Mouse (Mus musculus) MEL (cell line): ENCODE results near the gene Cdh4. TPM values are rescaled to one million over a fixed set of nuclear protein-coding genes. Genes with fewer than 3 reads are reported as not detected.

Experiments
- DNase-seq: peaks from one replicate; pipeline ENCODE4 v3.0.0; 2011; ENCODE audit warnings: low read depth, low spot score
- H3K27ac ChIP-seq: 2 replicates; pipeline ENCODE4 v1.5.1; 2012; ENCODE audit warnings: low read depth, mild to moderate bottlenecking, control low read depth, low read length, moderate library complexity; ENCODE audit not compliant: control insufficient read depth
- H3K27me3 ChIP-seq, 2 experiments: fragments of 150-350 bp in 1 of 2; sonication (generic) in 1 of 2; 2 replicates each; pipeline ENCODE4 v1.6.1; 2012; ENCODE audit warnings: low read length in 2 of 2, mild to moderate bottlenecking in 2 of 2, improper control_type of control experiment in 1 of 2, moderate library complexity in 1 of 2; ENCODE audit not compliant: insufficient read depth in 2 of 2, control insufficient read depth in 1 of 2
- H3K36me3 ChIP-seq, 2 experiments: 2 replicates each; pipeline ENCODE4 v1.6.1; 2012 to 2014; ENCODE audit warnings: low read length in 2 of 2, improper control_type of control experiment in 1 of 2, inconsistent platforms in 1 of 2, mild to moderate bottlenecking in 1 of 2; ENCODE audit not compliant: insufficient read depth in 2 of 2, control insufficient read depth in 1 of 2
- H3K4me1 ChIP-seq, 2 experiments: fragments of 150-350 bp in 1 of 2; sonication (generic) in 1 of 2; 2 replicates each; pipeline ENCODE4 v1.6.1; 2012; ENCODE audit warnings: low read length in 2 of 2, improper control_type of control experiment in 1 of 2, mild to moderate bottlenecking in 1 of 2; ENCODE audit not compliant: insufficient read depth in 2 of 2, control insufficient read depth in 1 of 2
- H3K4me3 ChIP-seq, 2 experiments: fragments of 150-350 bp in 1 of 2; sonication (generic) in 1 of 2; 2 replicates each; pipeline ENCODE4 v1.5.1; 2012; ENCODE audit warnings: low read depth in 2 of 2, low read length in 2 of 2, mild to moderate bottlenecking in 2 of 2, moderate library complexity in 2 of 2, control low read depth in 1 of 2, improper control_type of control experiment in 1 of 2; ENCODE audit not compliant: control insufficient read depth in 1 of 2, insufficient read depth in 1 of 2
- H3K79me2 ChIP-seq: 2 replicates; pipeline ENCODE4 v1.6.1; 2012; ENCODE audit warnings: mild to moderate bottlenecking, low read length, moderate library complexity; ENCODE audit not compliant: control insufficient read depth, poor library complexity, insufficient read depth
- H3K9ac ChIP-seq: 2 replicates; pipeline ENCODE4 v1.6.1; 2012; ENCODE audit warnings: low read depth, mild to moderate bottlenecking, control low read depth, low read length, moderate library complexity; ENCODE audit not compliant: control insufficient read depth, poor library complexity, severe bottlenecking
- H3K9me3 ChIP-seq: fragments of 150-350 bp; sonication (generic); replicated peaks from 2 replicates; pipeline ENCODE4 v1.6.1; 2012; ENCODE audit warnings: mild to moderate bottlenecking, low read length, improper control_type of control experiment, moderate library complexity; ENCODE audit not compliant: insufficient read depth
- BHLHE40 ChIP-seq: IDR thresholded peaks from 2 replicates; pipeline ENCODE4 v1.6.1; 2012; ENCODE audit warnings: low read depth, mild to moderate bottlenecking, inconsistent platforms, low read length, improper control_type of control experiment, borderline replicate concordance
- CHD2 ChIP-seq: IDR thresholded peaks from 2 replicates; pipeline ENCODE4 v1.6.1; 2011; ENCODE audit warnings: low read length, improper control_type of control experiment
- CTCF ChIP-seq, 3 experiments: IDR thresholded peaks in 2 of 3; conservative IDR thresholded peaks in 1 of 3; 2 replicates each; pipeline ENCODE4 v1.5.1; 2011 to 2012; ENCODE audit warnings: low read length in 3 of 3, low read depth in 2 of 3, mild to moderate bottlenecking in 2 of 3, improper control_type of control experiment in 1 of 3, inconsistent platforms in 1 of 3, mixed read lengths in 1 of 3, moderate library complexity in 1 of 3; ENCODE audit not compliant: control insufficient read depth in 1 of 3, insufficient read depth in 1 of 3, poor library complexity in 1 of 3, severe bottlenecking in 1 of 3
- E2F4 ChIP-seq: IDR thresholded peaks from 2 replicates; pipeline ENCODE4 v1.6.1; 2011; ENCODE audit warnings: low read depth, low read length, improper control_type of control experiment, borderline replicate concordance
- ELF1 ChIP-seq: IDR thresholded peaks from 2 replicates; pipeline ENCODE4 v1.6.1; 2014; ENCODE audit warnings: low read depth, mild to moderate bottlenecking, inconsistent platforms, low read length, improper control_type of control experiment, moderate library complexity
- EP300 ChIP-seq, 2 experiments: IDR thresholded peaks; 2 replicates each; pipeline ENCODE4 v1.6.1; 2011; ENCODE audit warnings: improper control_type of control experiment in 2 of 2, low read length in 2 of 2, low read depth in 1 of 2, mild to moderate bottlenecking in 1 of 2
- ETS1 ChIP-seq: IDR thresholded peaks from 2 replicates; pipeline ENCODE4 v1.6.1; 2012; ENCODE audit warnings: low read depth, mild to moderate bottlenecking, inconsistent platforms, low read length, improper control_type of control experiment, moderate library complexity
- GABPA ChIP-seq: IDR thresholded peaks from 2 replicates; pipeline ENCODE4 v1.6.1; 2012; ENCODE audit warnings: low read depth, mild to moderate bottlenecking, inconsistent platforms, low read length, improper control_type of control experiment, moderate library complexity
- HCFC1 ChIP-seq: IDR thresholded peaks from 2 replicates; pipeline ENCODE4 v1.6.1; 2012; ENCODE audit warnings: low read depth, mild to moderate bottlenecking, inconsistent platforms, low read length, improper control_type of control experiment, moderate library complexity
- KAT2A ChIP-seq: conservative IDR thresholded peaks from 2 replicates; pipeline ENCODE4 v1.6.1; 2012; ENCODE audit warnings: low read depth, low read length, improper control_type of control experiment, inconsistent platforms
- MAX ChIP-seq: IDR thresholded peaks from 2 replicates; pipeline ENCODE4 v1.6.1; 2011; ENCODE audit warnings: low read length, improper control_type of control experiment
- MAZ ChIP-seq: IDR thresholded peaks from 2 replicates; pipeline ENCODE4 v1.6.1; 2012; ENCODE audit warnings: low read depth, mild to moderate bottlenecking, inconsistent platforms, low read length, improper control_type of control experiment
- MEF2A ChIP-seq: IDR thresholded peaks from 2 replicates; pipeline ENCODE4 v1.6.1; 2014; ENCODE audit warnings: low read depth, mild to moderate bottlenecking, inconsistent platforms, low read length, improper control_type of control experiment; ENCODE audit not compliant: poor library complexity, insufficient replicate concordance, severe bottlenecking; ENCODE audit errors: extremely low read depth
- MXI1 ChIP-seq: IDR thresholded peaks from 2 replicates; pipeline ENCODE4 v1.6.1; 2011; ENCODE audit warnings: mild to moderate bottlenecking, low read depth, low read length, improper control_type of control experiment
- MYC ChIP-seq: IDR thresholded peaks from 2 replicates; pipeline ENCODE4 v1.6.1; 2011; ENCODE audit warnings: low read depth, mild to moderate bottlenecking, low read length, improper control_type of control experiment, moderate library complexity
- NELFE ChIP-seq: IDR thresholded peaks from 2 replicates; pipeline ENCODE4 v1.6.1; 2011; ENCODE audit warnings: low read depth, low read length, improper control_type of control experiment
- NRF1 ChIP-seq: IDR thresholded peaks from 2 replicates; pipeline ENCODE4 v1.6.1; 2014; ENCODE audit warnings: low read depth, mild to moderate bottlenecking, inconsistent platforms, low read length, improper control_type of control experiment, moderate library complexity; ENCODE audit not compliant: poor library complexity, insufficient read depth, severe bottlenecking
- POLR2A ChIP-seq, 2 experiments: IDR thresholded peaks; 2 replicates each; pipeline ENCODE4 v1.6.1; 2011 to 2012; ENCODE audit warnings: low read length in 2 of 2, mild to moderate bottlenecking in 2 of 2, control low read depth in 1 of 2, improper control_type of control experiment in 1 of 2, low read depth in 1 of 2, moderate library complexity in 1 of 2; ENCODE audit not compliant: control insufficient read depth in 1 of 2, insufficient read depth in 1 of 2, poor library complexity in 1 of 2
- POLR2AphosphoS2 ChIP-seq: IDR thresholded peaks from 2 replicates; pipeline ENCODE4 v1.6.1; 2011; ENCODE audit warnings: low read length, improper control_type of control experiment
- RCOR1 ChIP-seq: IDR thresholded peaks from 2 replicates; pipeline ENCODE4 v1.6.1; 2012; ENCODE audit warnings: low read depth, mild to moderate bottlenecking, inconsistent platforms, low read length, improper control_type of control experiment
- TAL1 ChIP-seq: IDR thresholded peaks from 2 replicates; pipeline ENCODE4 v1.6.1; 2012; ENCODE audit warnings: mild to moderate bottlenecking, inconsistent platforms, low read length, moderate library complexity, mixed read lengths
- UBTF ChIP-seq: IDR thresholded peaks from 2 replicates; pipeline ENCODE4 v1.6.1; 2012; ENCODE audit warnings: low read depth, mild to moderate bottlenecking, inconsistent platforms, low read length, improper control_type of control experiment, moderate library complexity, borderline replicate concordance; ENCODE audit not compliant: insufficient read depth
- USF1 ChIP-seq: IDR thresholded peaks from 2 replicates; pipeline ENCODE4 v1.6.1; 2014; ENCODE audit warnings: low read depth, mild to moderate bottlenecking, inconsistent platforms, low read length, improper control_type of control experiment, moderate library complexity
- ZC3H11A ChIP-seq: IDR thresholded peaks from 2 replicates; pipeline ENCODE4 v1.6.1; 2012; ENCODE audit warnings: low read depth, mild to moderate bottlenecking, inconsistent platforms, low read length, improper control_type of control experiment
- polyA plus RNA-seq, 2 experiments: library from polyadenylated mRNA; stranded (reverse) in 1 of 2; unstranded in 1 of 2; fragments of >175 nt in 1 of 2; fragments of >200 nt in 1 of 2; gene quantifications; 2 replicates each; pipeline versions ENCODE4 v1.2.1 to v1.2.4; 2012; ENCODE audit warnings: low replicate concordance in 2 of 2, low read depth in 1 of 2; ENCODE audit not compliant: insufficient read length in 2 of 2, insufficient read depth in 1 of 2, missing spikeins in 1 of 2
- total RNA-seq: library from RNA; depleted of rRNA; stranded (reverse); fragments of 300-350 nt; gene quantifications from 2 replicates; pipeline ENCODE4 v1.2.3, GENCODE M21; 2012

Gene Cdh4
- total and polyA plus RNA-seq, 3 experiments: not detected

GRCm38 (mm10) chr2:179567886-179568285, 125.7 kb downstream of the Cdh4 start:
- Histone ChIP-seq H3K9me3 (no peaks in the 10 kb centered on the region), H3K27me3 (no peaks in the 10 kb centered on the region), H3K4me1 (no peaks in the 10 kb centered on the region), H3K4me3 (no peak overlapping the region)
- TF ChIP-seq MEF2A (no peak), MXI1 (no peak), RCOR1 (no peak), ETS1 (no peak), POLR2A (IDR thresholded peaks at IDR 0.05; ENCODE audit: control insufficient read depth in 1 of 2, insufficient read depth in 1 of 2, low read depth in 1 of 2, low read length in 2 of 2, poor library complexity in 1 of 2) (no peak), CTCF (IDR thresholded peaks at IDR 0.05 in 2 of 3, conservative IDR thresholded peaks at IDR 0.05 in 1 of 3; ENCODE audit: control insufficient read depth in 1 of 3, insufficient read depth in 1 of 3, low read depth in 2 of 3, low read length in 3 of 3, poor library complexity in 1 of 3, severe bottlenecking in 1 of 3) (no peak), GABPA (no peak), POLR2AphosphoS2 (no peak), BHLHE40 (no peak), UBTF (no peak), HCFC1 (no peak), USF1 (no peak), CHD2 (no peak), E2F4 (no peak), MAZ (no peak), NELFE (no peak), ZC3H11A (no peak)
- TF ChIP-seq, all 39 proteins: peak for 0
- no peaks in the 10 kb centered on the region for H3K79me2 ChIP-seq
- no peaks in the 10 kb centered on the region for H3K36me3 ChIP-seq
- DNase-seq: no peak
- no peak overlapping the region for H3K27ac ChIP-seq
- H3K9ac ChIP-seq: no peak overlapping the region

- no peak for TF ChIP-seq USF1
- TF ChIP-seq EP300 (IDR thresholded peaks at IDR 0.05; ENCODE audit: low read depth in 1 of 2, low read length in 2 of 2): no peak
- no peak for TF ChIP-seq KAT2A
- no peak for TF ChIP-seq UBTF
- no peak for TF ChIP-seq NRF1
- TF ChIP-seq MYC: no peak
- TF ChIP-seq NELFE: no peak
- no peak for TF ChIP-seq TAL1
- TF ChIP-seq E2F4: no peak
- TF ChIP-seq ELF1: no peak
- no peak for TF ChIP-seq MAX
- H3K36me3 ChIP-seq: no peaks in the 10 kb centered on the region
- no peak overlapping the region for H3K9ac ChIP-seq
- H3K9me3 ChIP-seq: no peaks in the 10 kb centered on the region
- no peaks in the 10 kb centered on the region for H3K79me2 ChIP-seq
- no peak overlapping the region for H3K27ac ChIP-seq
- no peak overlapping the region for H3K4me3 ChIP-seq
- no peaks in the 10 kb centered on the region for H3K27me3 ChIP-seq
- DNase-seq: no peak
- H3K4me1 ChIP-seq: no peaks in the 10 kb centered on the region
Measured at GRCm38 (mm10) chr2:179569171-179569570, 126.9 kb downstream of the Cdh4 start.
